ENCODE assay signal across 9 mouse cellular contexts in the genomic region with DNA sequence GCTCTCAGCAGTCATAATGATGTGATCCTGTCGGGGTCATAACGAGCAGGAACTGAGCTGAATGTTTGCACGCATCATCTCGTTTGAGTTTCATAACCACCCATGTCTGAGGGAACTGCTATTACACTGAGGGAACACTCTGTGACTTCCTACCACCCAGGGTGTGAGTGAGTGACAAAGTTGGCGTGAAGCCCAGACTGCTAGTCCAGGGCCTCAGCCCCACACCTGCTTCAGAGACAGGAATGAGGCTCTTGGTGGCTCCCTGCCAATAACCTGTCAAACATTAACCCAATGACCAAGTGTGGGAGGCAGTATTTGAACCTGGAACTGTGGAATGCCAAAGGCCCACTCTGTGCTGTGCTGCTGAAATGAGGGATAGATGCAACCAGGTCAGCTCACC.
DNase-seq lines count a peak whose midpoint lies in the region; ATAC-seq and TF ChIP-seq lines count a peak whose summit lies in the region.
"Had no signal": no experiment of that assay in that cellular context is flagged by ENCODE, and none has a peak within 500 bp of the region (broad histone marks: within the 10 kb centered on the region; RNA-seq: fewer than 3 reads in every experiment).

No protein-coding gene starts in this region.

- WGBS in hindbrain, embryonic 14.5 days: 54% methylated on average over 5 of the region's 5 CpGs
- WGBS in liver, adult 2 months: 21% methylated on average over 5 of the region's 5 CpGs

- intact Hi-C loops in left cerebral cortex, postnatal 25 days (cut with DNase I): no loop called here

- DNase-seq in adrenal gland, adult (ENCODE audit: inconsistent age in 2 of 2, low spot score in 1 of 2): peak; percentile 34 to 45
- no peak for DNase-seq in adrenal gland, adult 18-20 months (ENCODE audit: low spot score in 2 of 2)
- DNase-seq in spleen, adult 18-20 months: peak; percentile 37 to 42
- no peak for DNase-seq in spleen, adult 12 weeks (ENCODE audit: low spot score)
- peak; percentile 32 for DNase-seq in hindbrain, embryonic 14.5 days (ENCODE audit: low spot score)
- peak; percentile 58 for DNase-seq in liver, adult 2 months (ENCODE audit: extremely low read depth, low read depth, low spot score)
- DNase-seq in ovary, postnatal 14 days (ENCODE audit: low spot score): peak; percentile 41
- DNase-seq in left cerebral cortex, postnatal 25 days (ENCODE audit: low spot score in 2 of 2): no peak

- no peaks in the 10 kb centered on the region for H3K79me2 ChIP-seq in liver, adult 2 months (ENCODE audit: control insufficient read depth, insufficient read depth, low read length)

- H3K4me3 ChIP-seq in hindbrain, embryonic 14.5 days (replicated peaks; ENCODE audit: low read length): no peak overlapping the region
- no peak overlapping the region for H3K4me3 ChIP-seq in liver, adult 2 months (ENCODE audit: insufficient read depth, low read depth, low read length)
- H3K4me3 ChIP-seq: megakaryocyte, embryonic 14.5 days had no signal

- H3K27ac ChIP-seq in hindbrain, embryonic 14.5 days: no peak overlapping the region
- no peak overlapping the region for H3K27ac ChIP-seq in liver, adult 2 months (replicated peaks; ENCODE audit: insufficient read depth, low read depth, low read length)

- H3K4me1 ChIP-seq in hindbrain, embryonic 14.5 days (replicated peaks; ENCODE audit: control insufficient read depth, insufficient read depth, low read length): no peaks in the 10 kb centered on the region
- peaks cover 2% of the 10 kb centered on the region; the same call in 1 of the 2 replicates for H3K4me1 ChIP-seq in liver, adult 2 months (ENCODE audit: control insufficient read depth, insufficient read depth, low read length)
- H3K4me1 ChIP-seq: megakaryocyte, embryonic 14.5 days had no signal

- no peak for TF ChIP-seq CTCF in liver, adult 2 months (IDR thresholded peaks at IDR 0.05; ENCODE audit: low read depth, low read length)

- peak; percentile 57; the same call in 1 of the 2 replicates for ATAC-seq in hindbrain, embryonic 14.5 days (ENCODE audit: low FRiP score)

- no peaks in the 10 kb centered on the region for H3K27me3 ChIP-seq in hindbrain, embryonic 14.5 days (ENCODE audit: control insufficient read depth, insufficient read depth, low read length)
- no peaks in the 10 kb centered on the region for H3K27me3 ChIP-seq in liver, adult 2 months (ENCODE audit: control insufficient read depth, insufficient read depth, low read length)
- H3K27me3 ChIP-seq: megakaryocyte, embryonic 14.5 days had no signal

- no peak for TF ChIP-seq POLR2A in liver, adult 2 months (IDR thresholded peaks at IDR 0.05; ENCODE audit: extremely low read depth, insufficient read depth, low read length)

- no peak overlapping the region for H3K9ac ChIP-seq in hindbrain, embryonic 14.5 days
- H3K9ac ChIP-seq in liver, adult 2 months (ENCODE audit: low read depth, low read length): no peak overlapping the region

- H3K36me3 ChIP-seq in hindbrain, embryonic 14.5 days (replicated peaks; ENCODE audit: control insufficient read depth, insufficient read depth): no peaks in the 10 kb centered on the region
- no peaks in the 10 kb centered on the region for H3K36me3 ChIP-seq in liver, adult 2 months (ENCODE audit: control insufficient read depth, insufficient read depth, low read length)

- H3K9me3 ChIP-seq in hindbrain, embryonic 14.5 days (ENCODE audit: control insufficient read depth, low read length): no peaks in the 10 kb centered on the region
- H3K9me3 ChIP-seq: megakaryocyte, embryonic 14.5 days had no signal

- H3K4me2 ChIP-seq in hindbrain, embryonic 14.5 days (replicated peaks): no peak overlapping the region

Comparison
In these comparisons a context has a peak if more than half of its experiments do, and no peak if none do; other contexts are left out.
1. DNase-seq: peak in adrenal gland, adult (2 of 2), spleen, adult 18-20 months (2 of 2), hindbrain, embryonic 14.5 days (single experiment), liver, adult 2 months (single experiment) and ovary, postnatal 14 days (single experiment); none in adrenal gland, adult 18-20 months (0 of 2), spleen, adult 12 weeks (single experiment) and left cerebral cortex, postnatal 25 days (0 of 2).